Mouse (Mus musculus) ovary, adult 10 weeks (tissue): ENCODE measurements around the gene Cst11. TPM values are rescaled to one million over a fixed set of nuclear protein-coding genes. Genes with fewer than 3 reads are reported as not detected.

Experiments
- polyA plus RNA-seq: library from polyadenylated mRNA; stranded (reverse); fragments of 350-450 nt; fragmentation: Illumina TruSeq; extraction: RNeasy Lipid Tissue Mini Kit (QIAGEN cat#74804); gene quantifications from one replicate; pipeline ENCODE4 v1.2.3, GENCODE M21; 2014

Gene Cst11
- not detected for polyA plus RNA-seq

GRCm38 (mm10) chr2:148771397-148771796 is at the start of gene Cst11:
Cst11 (minus strand) TSS chr2:148771497.

GRCm38 (mm10) chr2:148819909-148820308 is 48.6 kb upstream of the Cst11 start, which contains the start of gene Cst13:
Cst13 (plus strand) TSS chr2:148820081.

GRCm38 (mm10) chr2:148798485-148798884 is 27.2 kb upstream of the Cst11 start, which contains the start of gene Cst8:
Cst8 (plus strand) TSS chr2:148798785.

GRCm38 (mm10) chr2:148789142-148789541 is 17.8 kb upstream of the Cst11 start, which contains the start of gene Cst12:
Cst12 (plus strand) TSS chr2:148789361.

GRCm38 (mm10) chr2:148781709-148782108 is 10.4 kb upstream of the Cst11 start, which contains the start of gene 8030411F24Rik:
8030411F24Rik (plus strand) TSS chr2:148782009.

GRCm38 (mm10) chr2:148750058-148750457 is 21.2 kb downstream of the Cst11 start, which contains the start of gene Cstl1:
Cstl1 (plus strand) TSS chr2:148750358.

GRCm38 (mm10) chr2:148732327-148733000 is 38.8 kb downstream of the Cst11 start, which contains the start of gene Napb:
Napb (minus strand) TSS chr2:148732467.

Other genes starting within 250 kb of the Cst11 start
- gene Nxt1, start 98.9 kb downstream of the Cst11 start, polyA plus RNA-seq: 9.3 TPM
- 39.9 TPM for gene Gzf1, start 90.5 kb downstream of the Cst11 start, polyA plus RNA-seq
- gene Napb, start 39.0 kb downstream of the Cst11 start, polyA plus RNA-seq: 4.6 TPM
- gene Cstl1, start 21.1 kb downstream of the Cst11 start, polyA plus RNA-seq: not detected
- not detected for gene 8030411F24Rik, start 10.5 kb upstream of the Cst11 start, polyA plus RNA-seq
- gene Cst12, start 17.9 kb upstream of the Cst11 start, polyA plus RNA-seq: 47.0 TPM
- 150 TPM for gene Cst8, start 27.3 kb upstream of the Cst11 start, polyA plus RNA-seq
- not detected for gene Cst13, start 48.6 kb upstream of the Cst11 start, polyA plus RNA-seq
- gene Cst9, start 63.6 kb upstream of the Cst11 start, polyA plus RNA-seq: 0.83 TPM
- 6.6 TPM for gene 9230104L09Rik, start 93.5 kb upstream of the Cst11 start, polyA plus RNA-seq
- gene Cst3, start 104.2 kb upstream of the Cst11 start, polyA plus RNA-seq: 20.3 TPM
- gene Gm1330, start 231.8 kb upstream of the Cst11 start, polyA plus RNA-seq: not detected
- not detected for gene Gm10750, start 245.7 kb upstream of the Cst11 start, polyA plus RNA-seq